Mouse (Mus musculus): ENCODE measurements around the gene Zfp871. TPM values are rescaled to one million over a fixed set of nuclear protein-coding genes. Genes with fewer than 3 reads are reported as not detected.
A peak's percentile ranks its signal among the peaks of the same experiment; 100 is the strongest.

Gene Zfp871
- polyA plus RNA-seq, 1 experiment = 13.5 TPM

DNA sequence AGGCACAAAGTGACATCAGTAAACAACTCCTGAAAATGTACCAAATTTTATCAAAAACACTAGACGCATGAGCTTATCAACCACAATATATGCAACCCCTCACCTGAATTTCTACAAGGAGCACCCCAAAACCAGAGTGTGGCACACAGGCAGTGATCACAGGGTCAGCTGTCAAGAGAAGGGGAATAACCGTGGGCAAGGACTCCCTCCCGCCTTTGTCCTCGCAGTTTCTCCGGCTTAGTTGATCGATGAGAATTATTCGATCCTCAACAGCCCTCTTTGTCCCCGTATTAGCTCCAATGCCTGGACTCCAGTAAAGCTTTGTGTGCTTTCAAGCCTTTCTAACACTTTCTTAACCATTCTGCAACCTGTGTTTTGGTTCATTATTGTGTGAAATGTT lies 20.8 kb upstream of the Zfp871 start:
- Histone ChIP-seq H3K4me1 (ENCODE audit: control insufficient read depth, insufficient read depth, low read length) (no peaks in the 10 kb centered on the region), H3K4me3 (replicated peaks; ENCODE audit: control insufficient read depth, low read depth, low read length) (no peak overlapping the region), H3K27ac (ENCODE audit: control insufficient read depth, insufficient read depth, low read depth, low read length, poor library complexity) (no peak overlapping the region)
- 24% methylated on average over 8 of the region's 8 CpGs for WGBS
- no peak for TF ChIP-seq CTCF (IDR thresholded peaks at IDR 0.05; ENCODE audit: control insufficient read depth, insufficient read depth, low read length)
- TF ChIP-seq POLR2A (IDR thresholded peaks at IDR 0.05; ENCODE audit: borderline replicate concordance, control insufficient read depth, low read depth, low read length) = no peak

DNA sequence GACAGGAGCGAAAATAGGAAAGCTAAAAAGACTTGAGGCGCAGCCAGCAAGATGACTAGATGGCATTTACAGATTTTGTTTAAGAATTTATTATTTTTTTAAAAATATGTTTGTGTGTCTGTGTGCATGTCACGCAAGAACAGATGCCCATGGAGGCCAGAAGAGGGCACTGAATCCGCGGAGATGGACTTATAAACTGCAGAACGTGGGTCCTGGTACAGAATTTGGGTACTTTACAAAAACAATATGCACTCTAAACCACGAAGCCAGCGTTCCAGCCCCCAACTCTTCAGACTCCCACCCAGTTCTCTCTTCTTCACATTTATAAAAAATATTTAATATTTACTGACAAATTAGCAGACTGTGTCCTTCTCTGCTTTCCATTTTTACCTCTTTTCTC lies 1.2 kb upstream of the Zfp871 start:
- Histone ChIP-seq H3K27ac (ENCODE audit: control insufficient read depth, insufficient read depth, low read depth, low read length, poor library complexity) (no peak overlapping the region), H3K4me1 (ENCODE audit: control insufficient read depth, insufficient read depth, low read length) (peaks cover 1% of the 10 kb centered on the region; the same call in 1 of the 2 replicates), H3K4me3 (replicated peaks; ENCODE audit: control insufficient read depth, low read depth, low read length) (no peak overlapping the region)
- whole genome bisulfite sequencing = 82% methylated on average over 8 of the region's 8 CpGs
- TF ChIP-seq CTCF (IDR thresholded peaks at IDR 0.05; ENCODE audit: control insufficient read depth, insufficient read depth, low read length) = no peak

DNA sequence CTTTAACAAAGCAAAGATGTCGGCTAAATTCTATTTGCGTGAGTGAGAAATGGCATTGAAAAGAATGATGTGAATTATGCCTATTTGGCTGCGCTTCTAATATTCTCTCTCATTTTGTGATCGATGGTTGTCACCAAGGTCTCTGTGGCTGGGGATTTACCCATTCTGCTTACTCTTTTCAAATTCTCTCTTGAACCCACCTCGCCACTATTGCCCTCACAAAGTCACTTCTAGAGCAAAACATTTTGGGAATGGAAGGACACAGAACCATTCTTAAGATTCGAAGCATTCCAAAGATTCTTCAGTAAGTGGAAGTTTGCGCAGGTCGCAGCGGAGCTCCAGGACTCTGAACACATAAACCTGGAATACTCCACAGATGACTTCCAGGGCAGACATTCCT lies 489 bp upstream of the Zfp871 start:
- Histone ChIP-seq H3K4me3 (replicated peaks; ENCODE audit: control insufficient read depth, low read depth, low read length) (peak overlapping the region; percentile 98), H3K27ac (ENCODE audit: control insufficient read depth, insufficient read depth, low read depth, low read length, poor library complexity) (no peak overlapping the region), H3K4me1 (ENCODE audit: control insufficient read depth, insufficient read depth, low read length) (peaks cover 1% of the 10 kb centered on the region; the same call in 1 of the 2 replicates)
- TF ChIP-seq CTCF (IDR thresholded peaks at IDR 0.05; ENCODE audit: control insufficient read depth, insufficient read depth, low read length) = no peak
- no peak for TF ChIP-seq POLR2A (IDR thresholded peaks at IDR 0.05; ENCODE audit: borderline replicate concordance, control insufficient read depth, low read depth, low read length)
- WGBS = 22% methylated on average over 9 of the region's 9 CpGs

DNA sequence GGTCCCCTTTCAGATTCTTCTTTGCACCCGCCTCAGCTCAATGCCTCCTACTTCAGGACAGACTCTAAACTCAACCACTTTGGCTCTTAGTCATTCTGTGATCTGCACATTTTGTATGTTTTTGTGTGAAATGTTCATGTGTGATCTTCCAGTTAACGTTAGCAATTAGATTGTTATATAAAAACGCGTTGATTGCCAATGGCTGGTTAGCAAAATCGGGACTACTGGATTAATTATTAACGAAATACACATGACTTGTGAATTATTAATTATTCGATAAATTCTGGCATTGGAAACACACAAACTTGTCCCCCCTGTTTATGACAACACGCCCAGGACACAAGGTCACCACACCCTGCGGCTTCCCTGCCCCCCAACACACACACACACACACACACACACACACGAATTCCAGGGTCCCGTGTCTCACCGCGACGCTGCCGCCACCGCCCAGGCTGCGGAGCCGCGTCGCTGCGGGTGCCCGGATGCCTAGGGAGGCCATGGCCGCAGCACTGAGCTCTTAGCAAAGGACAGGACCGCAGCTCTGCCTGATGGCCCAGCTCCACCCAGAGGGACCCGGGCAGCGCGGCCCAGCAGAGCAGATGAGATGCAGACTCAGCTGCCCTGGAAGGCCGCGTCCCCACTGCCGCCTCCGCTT lies 522 bp downstream of the Zfp871 start:
- Histone ChIP-seq H3K4me3 (replicated peaks; ENCODE audit: control insufficient read depth, low read depth, low read length) (peak overlapping the region; percentile 98), H3K27ac (ENCODE audit: control insufficient read depth, insufficient read depth, low read depth, low read length, poor library complexity) (peak overlapping the region; percentile 96), H3K4me1 (ENCODE audit: control insufficient read depth, insufficient read depth, low read length) (peaks cover 1% of the 10 kb centered on the region; the same call in 1 of the 2 replicates)
- TF ChIP-seq POLR2A (IDR thresholded peaks at IDR 0.05; ENCODE audit: borderline replicate concordance, control insufficient read depth, low read depth, low read length) (no peak; the same call in 1 of the 2 replicates), CTCF (IDR thresholded peaks at IDR 0.05; ENCODE audit: control insufficient read depth, insufficient read depth, low read length) (no peak)
- under 1% methylated on average over 31 of the region's 31 CpGs for WGBS

DNA sequence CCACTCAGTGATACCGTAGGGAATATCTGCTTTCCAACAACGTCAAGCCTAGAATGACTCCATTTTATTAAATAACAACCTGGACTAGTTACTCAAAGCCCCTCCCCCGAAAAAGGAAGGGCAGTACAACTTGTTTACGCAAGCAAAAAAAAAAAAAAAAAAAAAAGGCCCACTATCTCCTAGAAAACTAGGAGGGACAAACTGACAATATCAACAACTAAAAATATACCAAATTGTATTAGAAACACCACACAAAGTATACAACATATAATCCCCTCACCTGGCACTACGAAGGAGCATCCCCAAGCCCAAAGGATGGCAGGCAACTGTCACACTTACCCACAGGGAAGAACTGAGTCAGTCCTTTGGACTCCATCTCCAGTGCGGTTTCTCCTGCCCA lies 1.1 kb downstream of the Zfp871 start:
- H3K4me3 ChIP-seq (replicated peaks; ENCODE audit: control insufficient read depth, low read depth, low read length) = peak overlapping the region; percentile 98
- no peak overlapping the region for H3K27ac ChIP-seq (ENCODE audit: control insufficient read depth, insufficient read depth, low read depth, low read length, poor library complexity)
- 56% methylated on average over 6 of the region's 6 CpGs for WGBS
- H3K4me1 ChIP-seq (ENCODE audit: control insufficient read depth, insufficient read depth, low read length) = peaks cover 1% of the 10 kb centered on the region; the same call in 1 of the 2 replicates
- TF ChIP-seq POLR2A (IDR thresholded peaks at IDR 0.05; ENCODE audit: borderline replicate concordance, control insufficient read depth, low read depth, low read length) (no peak), CTCF (IDR thresholded peaks at IDR 0.05; ENCODE audit: control insufficient read depth, insufficient read depth, low read length) (no peak)

DNA sequence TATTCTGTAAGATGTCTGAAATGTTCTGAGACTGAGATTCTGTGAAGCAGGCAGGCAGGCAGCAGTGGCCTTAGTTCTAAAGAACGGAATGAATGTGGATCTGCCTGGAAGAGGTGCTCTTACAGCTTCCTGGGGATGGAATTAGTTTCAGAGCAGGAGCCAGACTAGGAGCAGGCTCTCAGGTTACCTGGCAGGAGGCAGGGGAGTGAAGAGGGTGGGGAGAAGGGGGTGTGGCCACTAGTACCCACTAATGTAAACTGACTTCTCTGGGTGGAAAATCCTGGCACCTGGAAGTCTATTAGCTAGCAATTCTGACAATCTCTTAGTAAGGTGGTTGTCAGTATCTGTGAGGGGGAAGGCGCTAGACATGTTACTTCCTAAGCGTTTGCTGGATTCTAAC lies 2.4 kb downstream of the Zfp871 start:
- Histone ChIP-seq H3K27ac (ENCODE audit: control insufficient read depth, insufficient read depth, low read depth, low read length, poor library complexity) (no peak overlapping the region), H3K4me1 (ENCODE audit: control insufficient read depth, insufficient read depth, low read length) (peaks cover 1% of the 10 kb centered on the region; the same call in 1 of the 2 replicates), H3K4me3 (replicated peaks; ENCODE audit: control insufficient read depth, low read depth, low read length) (no peak overlapping the region)
- WGBS = 91% methylated on average over 3 of the region's 3 CpGs
- no peak for TF ChIP-seq CTCF (IDR thresholded peaks at IDR 0.05; ENCODE audit: control insufficient read depth, insufficient read depth, low read length)
- no peak for TF ChIP-seq POLR2A (IDR thresholded peaks at IDR 0.05; ENCODE audit: borderline replicate concordance, control insufficient read depth, low read depth, low read length)

DNA sequence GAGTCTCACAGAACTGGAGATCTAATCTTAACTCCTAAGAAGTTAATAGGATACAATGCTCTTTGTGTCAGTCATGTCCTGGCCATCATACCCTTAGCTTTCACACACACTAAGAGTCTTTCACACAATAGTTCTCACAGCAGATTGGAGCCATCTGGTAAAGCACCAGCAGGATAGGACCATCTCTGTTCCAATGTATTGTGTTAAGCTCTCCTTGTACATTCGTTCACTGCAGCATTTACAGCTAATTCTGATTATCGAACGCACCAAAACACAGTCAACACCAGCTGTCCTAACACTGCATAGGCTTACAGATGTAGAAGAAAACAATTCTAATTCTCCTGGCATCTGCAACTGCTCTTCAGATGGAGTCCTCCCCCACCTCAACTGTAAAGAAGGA lies 10.5 kb downstream of the Zfp871 start:
- TF ChIP-seq CTCF (IDR thresholded peaks at IDR 0.05; ENCODE audit: control insufficient read depth, insufficient read depth, low read length) = no peak
- no peak for TF ChIP-seq POLR2A (IDR thresholded peaks at IDR 0.05; ENCODE audit: borderline replicate concordance, control insufficient read depth, low read depth, low read length)
- Histone ChIP-seq H3K4me3 (replicated peaks; ENCODE audit: control insufficient read depth, low read depth, low read length) (no peak overlapping the region), H3K4me1 (ENCODE audit: control insufficient read depth, insufficient read depth, low read length) (no peaks in the 10 kb centered on the region), H3K27ac (ENCODE audit: control insufficient read depth, insufficient read depth, low read depth, low read length, poor library complexity) (no peak overlapping the region)
- WGBS = 94% methylated on average over 3 of the region's 3 CpGs

DNA sequence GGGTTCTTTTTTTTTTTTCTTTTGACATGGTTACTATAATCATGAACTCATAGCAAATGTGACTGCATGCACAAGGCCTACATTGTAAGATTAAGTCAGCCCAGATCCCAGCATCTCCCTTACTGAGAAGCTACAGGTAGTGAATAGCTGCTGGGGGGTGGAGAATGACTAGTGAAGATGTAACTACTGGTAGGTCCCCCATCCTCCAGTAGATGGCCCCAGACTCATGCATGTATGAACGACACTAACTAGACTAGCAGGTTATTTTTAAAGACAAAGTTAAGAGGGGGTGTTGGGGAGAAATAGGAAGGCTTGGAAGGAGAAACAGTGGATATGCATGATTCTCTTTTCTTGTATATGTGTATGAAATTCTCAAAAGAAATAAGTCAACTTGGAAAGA lies 16.9 kb downstream of the Zfp871 start:
- TF ChIP-seq POLR2A (IDR thresholded peaks at IDR 0.05; ENCODE audit: borderline replicate concordance, control insufficient read depth, low read depth, low read length) = no peak
- no peak for TF ChIP-seq CTCF (IDR thresholded peaks at IDR 0.05; ENCODE audit: control insufficient read depth, insufficient read depth, low read length)
- Histone ChIP-seq H3K4me1 (ENCODE audit: control insufficient read depth, insufficient read depth, low read length) (no peaks in the 10 kb centered on the region), H3K27ac (ENCODE audit: control insufficient read depth, insufficient read depth, low read depth, low read length, poor library complexity) (no peak overlapping the region), H3K4me3 (replicated peaks; ENCODE audit: control insufficient read depth, low read depth, low read length) (no peak overlapping the region)
- WGBS = 43% methylated on average over 1 of the region's 1 CpGs

DNA sequence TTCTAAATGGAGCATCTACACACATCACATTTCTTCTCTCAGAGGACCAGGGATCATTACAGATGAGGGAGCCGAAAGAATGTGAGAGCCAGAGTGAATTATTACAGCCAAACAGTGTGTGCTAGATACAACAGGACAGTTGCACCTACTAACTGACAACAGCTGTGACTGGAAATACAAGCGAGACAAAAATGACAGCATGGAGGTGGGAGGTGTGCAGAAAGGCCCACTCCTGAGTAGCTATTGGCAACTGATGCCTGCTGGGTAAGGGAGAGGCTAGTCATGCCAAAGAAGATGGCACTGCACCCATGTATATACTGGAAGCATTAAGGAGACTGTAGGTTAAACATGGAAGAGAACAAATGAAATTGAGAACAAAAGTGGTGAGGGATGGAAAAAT lies 21.7 kb downstream of the Zfp871 start:
- TF ChIP-seq CTCF (IDR thresholded peaks at IDR 0.05; ENCODE audit: control insufficient read depth, insufficient read depth, low read length) = no peak
- TF ChIP-seq POLR2A (IDR thresholded peaks at IDR 0.05; ENCODE audit: borderline replicate concordance, control insufficient read depth, low read depth, low read length) = no peak
- H3K4me3 ChIP-seq (replicated peaks; ENCODE audit: control insufficient read depth, low read depth, low read length) = no peak overlapping the region
- H3K4me1 ChIP-seq (ENCODE audit: control insufficient read depth, insufficient read depth, low read length) = no peaks in the 10 kb centered on the region
- WGBS = 92% methylated on average over 2 of the region's 2 CpGs
- no peak overlapping the region for H3K27ac ChIP-seq (ENCODE audit: control insufficient read depth, insufficient read depth, low read depth, low read length, poor library complexity)

All from bone marrow, adult 2 months (tissue).